Mouse (Mus musculus): ENCODE data around the gene Hist2h3b. TPM values are rescaled to one million over a fixed set of nuclear protein-coding genes. Genes with fewer than 3 reads are reported as not detected.
"Not testable (repeated sequence)": the region's sequence is repeated elsewhere in the genome, so short reads cannot be mapped to it uniquely, and the experiment has no call there.

The Hist2h3b gene
- polyA plus RNA-seq, 1 experiment, result 102 TPM

GRCm38 (mm10) chr3:96264404-96264949, 4.0 kb upstream of the Hist2h3b start:
- no peaks in the 10 kb centered on the region for H3K27me3 ChIP-seq (ENCODE audit: control insufficient read depth, insufficient read depth, low read length)
- TF ChIP-seq CTCF (IDR thresholded peaks at IDR 0.05; ENCODE audit: extremely low read depth, insufficient read depth, insufficient read length, insufficient replicate concordance) (no peak), POLR2A (IDR thresholded peaks at IDR 0.05; ENCODE audit: low read depth, low read length) (no peak)
- no peak for DNase-seq (ENCODE audit: low read depth in 1 of 2, low spot score in 2 of 2)
- no peaks in the 10 kb centered on the region for H3K36me3 ChIP-seq (ENCODE audit: control insufficient read depth, insufficient read depth, low read length)
- H3K27ac ChIP-seq (ENCODE audit: insufficient read depth, low read length), result peak overlapping the region; percentile 100
- no peak overlapping the region for H3K4me3 ChIP-seq (ENCODE audit: extremely low read depth, insufficient read depth, insufficient read length)
- peaks cover 7% of the 10 kb centered on the region; the same call in 1 of the 2 replicates for H3K4me1 ChIP-seq (ENCODE audit: control insufficient read depth, insufficient read depth, insufficient read length)
- 66% methylated on average over 7 of the region's 7 CpGs for WGBS

GRCm38 (mm10) chr3:96266132-96266710, 2.2 kb upstream of the Hist2h3b start:
- H3K27ac ChIP-seq (ENCODE audit: insufficient read depth, low read length), result no peak overlapping the region
- TF ChIP-seq CTCF (IDR thresholded peaks at IDR 0.05; ENCODE audit: extremely low read depth, insufficient read depth, insufficient read length, insufficient replicate concordance), result no peak
- no peak for TF ChIP-seq POLR2A (IDR thresholded peaks at IDR 0.05; ENCODE audit: low read depth, low read length)
- WGBS, result 70% methylated on average over 8 of the region's 8 CpGs
- no peak for DNase-seq (ENCODE audit: low read depth in 1 of 2, low spot score in 2 of 2)
- H3K4me1 ChIP-seq (ENCODE audit: control insufficient read depth, insufficient read depth, insufficient read length), result peaks cover 7% of the 10 kb centered on the region; the same call in 1 of the 2 replicates
- no peaks in the 10 kb centered on the region for H3K27me3 ChIP-seq (ENCODE audit: control insufficient read depth, insufficient read depth, low read length)
- no peaks in the 10 kb centered on the region for H3K36me3 ChIP-seq (ENCODE audit: control insufficient read depth, insufficient read depth, low read length)
- H3K4me3 ChIP-seq (ENCODE audit: extremely low read depth, insufficient read depth, insufficient read length), result no peak overlapping the region

GRCm38 (mm10) chr3:96267541-96267940, 913 bp upstream of the Hist2h3b start:
- DNase-seq (ENCODE audit: low read depth in 1 of 2, low spot score in 2 of 2), result no peak
- TF ChIP-seq POLR2A (IDR thresholded peaks at IDR 0.05; ENCODE audit: low read depth, low read length) (no peak), CTCF (IDR thresholded peaks at IDR 0.05; ENCODE audit: extremely low read depth, insufficient read depth, insufficient read length, insufficient replicate concordance) (no peak)
- Histone ChIP-seq H3K4me1 (ENCODE audit: control insufficient read depth, insufficient read depth, insufficient read length) (peaks cover 7% of the 10 kb centered on the region; the same call in 1 of the 2 replicates), H3K27me3 (ENCODE audit: control insufficient read depth, insufficient read depth, low read length) (no peaks in the 10 kb centered on the region), H3K4me3 (ENCODE audit: extremely low read depth, insufficient read depth, insufficient read length) (no peak overlapping the region), H3K27ac (ENCODE audit: insufficient read depth, low read length) (peak overlapping the region; percentile 8; the same call in 1 of the 2 replicates), H3K36me3 (ENCODE audit: control insufficient read depth, insufficient read depth, low read length) (no peaks in the 10 kb centered on the region)
- WGBS, result 75% methylated on average over 4 of the region's 4 CpGs

- H3K27me3 ChIP-seq (ENCODE audit: control insufficient read depth, insufficient read depth, low read length); H3K36me3 ChIP-seq (ENCODE audit: control insufficient read depth, insufficient read depth, low read length); DNase-seq (ENCODE audit: low read depth in 1 of 2, low spot score in 2 of 2); H3K4me1 ChIP-seq (ENCODE audit: control insufficient read depth, insufficient read depth, insufficient read length): not testable (repeated sequence)
- Histone ChIP-seq H3K4me3 (ENCODE audit: extremely low read depth, insufficient read depth, insufficient read length) (peak overlapping the region; percentile 58), H3K27ac (ENCODE audit: insufficient read depth, low read length) (peak overlapping the region; percentile 97)
- WGBS, result under 1% methylated on average over 16 of the region's 44 CpGs
Measured at GRCm38 (mm10) chr3:96268776-96269378, 423 bp downstream of the Hist2h3b start.

- Histone ChIP-seq H3K36me3 (ENCODE audit: control insufficient read depth, insufficient read depth, low read length) (no peaks in the 10 kb centered on the region), H3K4me3 (ENCODE audit: extremely low read depth, insufficient read depth, insufficient read length) (peak within 1 kb of the TSS; percentile 73), H3K4me1 (ENCODE audit: control insufficient read depth, insufficient read depth, insufficient read length) (peaks cover 6% of the 10 kb centered on the region; the same call in 1 of the 2 replicates), H3K27me3 (ENCODE audit: control insufficient read depth, insufficient read depth, low read length) (no peaks in the 10 kb centered on the region), H3K27ac (ENCODE audit: insufficient read depth, low read length) (peak within 1 kb of the TSS; percentile 97)
- under 1% methylated on average over 45 of the region's 45 CpGs for WGBS
- TF ChIP-seq POLR2A (IDR thresholded peaks at IDR 0.05; ENCODE audit: low read depth, low read length) (peak; percentile 99), CTCF (IDR thresholded peaks at IDR 0.05; ENCODE audit: extremely low read depth, insufficient read depth, insufficient read length, insufficient replicate concordance) (no peak)
- DNase-seq (ENCODE audit: low read depth in 1 of 2, low spot score in 2 of 2), result peak; percentile 83 to 97
Measured at GRCm38 (mm10) chr3:96269511-96270474, 1.3 kb downstream of the Hist2h3b start, which contains the start of gene Hist2h2bb. Gene Hist2h2bb, plus strand, starts transcription at chr3:96269752.

GRCm38 (mm10) chr3:96273591-96274465, 5.4 kb downstream of the Hist2h3b start:
- peak overlapping the region; percentile 35 for H3K27ac ChIP-seq (ENCODE audit: insufficient read depth, low read length)
- H3K4me3 ChIP-seq (ENCODE audit: extremely low read depth, insufficient read depth, insufficient read length), result no peak overlapping the region
- DNase-seq (ENCODE audit: low read depth in 1 of 2, low spot score in 2 of 2), result peak in 1 of 2 experiments; percentile 35
- peaks cover 5% of the 10 kb centered on the region; the same call in 1 of the 2 replicates for H3K4me1 ChIP-seq (ENCODE audit: control insufficient read depth, insufficient read depth, insufficient read length)
- no peaks in the 10 kb centered on the region for H3K36me3 ChIP-seq (ENCODE audit: control insufficient read depth, insufficient read depth, low read length)
- no peak for TF ChIP-seq POLR2A (IDR thresholded peaks at IDR 0.05; ENCODE audit: low read depth, low read length)
- TF ChIP-seq CTCF (IDR thresholded peaks at IDR 0.05; ENCODE audit: extremely low read depth, insufficient read depth, insufficient read length, insufficient replicate concordance), result no peak
- H3K27me3 ChIP-seq (ENCODE audit: control insufficient read depth, insufficient read depth, low read length), result no peaks in the 10 kb centered on the region
- 45% methylated on average over 17 of the region's 17 CpGs for WGBS

All from spleen, adult 2 months (tissue).